Mouse (Mus musculus): ENCODE measurements at regions not wholly inside any gene's neighbourhood (a gene's known extent, or its start where the extent isn't known, plus 50 kb on each side); places are given as distances from the start of the nearest gene placed in this dataset.

DNA sequence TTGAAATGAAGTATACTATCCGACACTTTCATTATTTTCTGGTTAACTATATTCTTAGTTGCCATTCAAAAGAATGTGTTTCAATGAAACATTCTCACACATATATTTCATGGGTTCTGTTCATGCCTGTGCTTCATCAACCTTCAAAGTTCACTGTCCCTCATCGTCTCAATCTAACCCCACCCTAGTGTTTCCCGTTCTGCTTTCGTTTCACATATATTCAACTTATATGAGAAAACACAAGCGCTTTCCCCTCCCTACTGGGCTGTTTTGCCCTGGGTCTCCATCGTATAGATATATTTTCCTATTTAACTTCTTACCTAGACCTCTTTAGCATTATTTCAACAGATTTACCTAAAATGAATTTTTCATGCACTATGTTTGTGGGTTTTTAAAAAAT is 458.3 kb upstream of the Mef2c start:
- no peak overlapping the region for H3K4me2 ChIP-seq (replicated peaks)
- no peaks in the 10 kb centered on the region for H3K27me3 ChIP-seq (replicated peaks)
- no peaks in the 10 kb centered on the region for H3K9me3 ChIP-seq
- no peaks in the 10 kb centered on the region for H3K4me1 ChIP-seq
- no peak overlapping the region for H3K4me3 ChIP-seq
- 93% methylated on average over 6 of the region's 6 CpGs for WGBS
- H3K36me3 ChIP-seq: no peaks in the 10 kb centered on the region
- ATAC-seq (ENCODE audit: low FRiP score, low read depth): no peak
- H3K9ac ChIP-seq: no peak overlapping the region
- no peak overlapping the region for H3K27ac ChIP-seq

DNA sequence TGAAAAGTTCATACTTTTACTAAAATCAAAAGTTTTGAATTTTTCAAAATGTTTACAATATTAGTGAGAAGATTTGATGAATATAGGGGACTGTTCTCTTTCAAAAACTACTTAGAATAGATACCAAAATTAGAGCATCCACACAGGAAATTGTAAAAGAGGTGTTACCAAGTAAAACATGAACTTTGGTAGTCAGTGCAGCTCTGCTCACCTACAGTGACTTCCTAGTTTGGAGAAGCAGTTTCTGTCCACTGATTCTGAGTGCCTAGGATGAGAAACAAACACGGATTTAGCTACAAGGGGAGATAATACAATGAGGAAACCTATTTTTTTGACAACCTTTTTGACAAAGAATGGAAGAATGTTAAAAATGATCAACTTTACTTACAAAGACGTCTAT is 457.9 kb upstream of the Mef2c start:
- no peaks in the 10 kb centered on the region for H3K9me3 ChIP-seq
- H3K27ac ChIP-seq: no peak overlapping the region
- no peak overlapping the region for H3K4me2 ChIP-seq (replicated peaks)
- 76% methylated on average over 2 of the region's 2 CpGs for WGBS
- H3K27me3 ChIP-seq (replicated peaks): no peaks in the 10 kb centered on the region
- H3K9ac ChIP-seq: no peak overlapping the region
- no peak overlapping the region for H3K4me3 ChIP-seq
- no peaks in the 10 kb centered on the region for H3K36me3 ChIP-seq
- ATAC-seq (ENCODE audit: low FRiP score, low read depth): no peak
- no peaks in the 10 kb centered on the region for H3K4me1 ChIP-seq

DNA sequence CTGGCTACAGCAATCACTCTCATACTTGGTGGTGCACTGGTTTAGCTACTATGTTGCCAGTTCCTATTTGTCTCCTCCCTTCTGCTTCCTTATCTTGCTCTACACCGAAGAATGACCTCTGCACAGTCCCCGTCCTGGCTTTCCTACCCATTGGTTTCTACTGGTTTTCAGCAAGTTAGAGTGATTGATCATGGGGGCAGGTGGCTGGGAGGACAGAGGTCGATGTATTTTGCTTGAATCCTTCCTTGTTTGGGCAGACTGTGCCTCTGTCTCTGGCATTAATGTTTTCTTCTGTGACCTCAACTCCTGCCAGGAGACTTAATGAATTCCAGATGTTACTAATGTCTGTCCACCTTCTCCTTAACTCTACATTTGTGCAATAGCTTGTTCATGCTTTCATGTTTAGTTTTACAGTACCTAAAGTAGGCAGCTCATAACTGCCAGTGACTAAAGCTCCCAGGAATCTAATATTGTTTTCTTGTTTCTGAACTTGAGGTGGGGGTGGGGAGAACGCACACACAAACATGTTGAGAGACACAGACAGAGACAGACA is 457.2 kb upstream of the Mef2c start:
- H3K36me3 ChIP-seq: no peaks in the 10 kb centered on the region
- no peak overlapping the region for H3K27ac ChIP-seq
- ATAC-seq (ENCODE audit: low FRiP score, low read depth): no peak
- no peaks in the 10 kb centered on the region for H3K27me3 ChIP-seq (replicated peaks)
- H3K4me3 ChIP-seq: no peak overlapping the region
- no peak overlapping the region for H3K4me2 ChIP-seq (replicated peaks)
- H3K9ac ChIP-seq: no peak overlapping the region
- no peaks in the 10 kb centered on the region for H3K9me3 ChIP-seq
- 67% methylated on average over 4 of the region's 4 CpGs for WGBS
- H3K4me1 ChIP-seq: no peaks in the 10 kb centered on the region

DNA sequence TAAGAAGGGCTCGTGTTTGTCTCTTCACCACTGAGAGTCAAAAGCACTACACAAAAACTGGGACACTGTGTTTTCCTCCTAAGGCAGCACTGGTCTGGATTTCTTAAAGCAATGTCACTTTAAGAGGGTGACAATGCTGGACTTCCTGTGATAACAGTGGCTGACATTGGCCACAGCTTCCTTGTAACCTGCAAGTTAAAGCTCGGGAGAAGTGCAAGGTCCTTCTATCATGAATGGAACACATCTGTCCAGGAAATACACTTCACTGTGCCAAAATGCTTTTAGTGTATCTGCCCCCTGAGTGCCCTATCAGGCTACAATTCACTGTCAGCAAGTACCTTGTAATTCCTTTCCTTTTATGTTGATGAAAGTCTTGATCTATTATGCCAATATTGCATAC is 448.0 kb upstream of the Mef2c start:
- Histone ChIP-seq H3K27me3 (replicated peaks) (no peaks in the 10 kb centered on the region), H3K4me1 (no peaks in the 10 kb centered on the region), H3K27ac (no peak overlapping the region), H3K4me3 (no peak overlapping the region), H3K4me2 (replicated peaks) (no peak overlapping the region), H3K36me3 (no peaks in the 10 kb centered on the region), H3K9me3 (no peaks in the 10 kb centered on the region), H3K9ac (no peak overlapping the region)
- ATAC-seq (ENCODE audit: low FRiP score, low read depth): no peak
- 61% methylated on average over 2 of the region's 2 CpGs for WGBS

DNA sequence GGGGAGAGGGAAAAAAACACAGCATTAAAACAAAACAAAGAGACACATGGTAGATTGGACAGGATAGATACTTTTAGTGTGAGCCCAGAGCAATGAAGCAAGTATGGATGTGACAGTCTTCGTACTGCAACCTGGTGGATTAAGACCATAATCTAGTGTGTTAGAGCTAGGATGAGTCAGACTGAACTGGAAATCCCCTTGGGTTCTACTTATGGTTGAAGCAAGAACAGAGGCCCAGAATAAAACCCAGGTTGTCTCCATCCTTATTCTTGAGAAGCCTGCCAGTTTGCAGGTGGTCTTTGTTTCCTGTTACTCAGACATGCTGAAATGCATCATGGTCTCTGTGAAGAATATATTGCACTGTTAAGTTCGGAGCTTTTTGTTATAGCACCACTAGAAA is 447.4 kb upstream of the Mef2c start:
- H3K4me3 ChIP-seq: no peak overlapping the region
- ATAC-seq (ENCODE audit: low FRiP score, low read depth): no peak
- WGBS: 81% methylated on average over 2 of the region's 2 CpGs
- no peaks in the 10 kb centered on the region for H3K9me3 ChIP-seq
- H3K9ac ChIP-seq: no peak overlapping the region
- no peak overlapping the region for H3K27ac ChIP-seq
- no peak overlapping the region for H3K4me2 ChIP-seq (replicated peaks)
- no peaks in the 10 kb centered on the region for H3K4me1 ChIP-seq
- no peaks in the 10 kb centered on the region for H3K36me3 ChIP-seq
- H3K27me3 ChIP-seq (replicated peaks): no peaks in the 10 kb centered on the region

DNA sequence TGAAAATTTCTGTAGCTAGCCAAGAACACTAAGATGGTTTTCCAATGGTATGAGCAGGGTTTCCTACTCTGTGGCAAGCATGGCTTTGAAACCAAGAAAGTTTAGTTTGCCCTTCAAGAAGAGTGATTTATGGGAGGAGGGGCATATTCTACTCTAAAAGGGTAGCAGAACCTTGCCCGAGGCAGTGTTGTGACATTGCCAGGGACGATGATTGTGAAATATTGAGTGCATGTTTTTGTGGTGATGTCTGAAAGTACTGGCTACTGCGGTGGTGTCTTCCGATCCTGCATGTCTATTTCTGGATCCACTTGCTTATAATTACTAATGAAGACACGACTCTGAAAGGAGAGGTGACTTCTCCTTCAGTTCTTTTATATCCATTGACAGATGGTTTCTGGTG is 439.1 kb upstream of the Mef2c start:
- no peak overlapping the region for H3K4me2 ChIP-seq (replicated peaks)
- no peaks in the 10 kb centered on the region for H3K9me3 ChIP-seq
- no peak for ATAC-seq (ENCODE audit: low FRiP score, low read depth)
- H3K27me3 ChIP-seq (replicated peaks): no peaks in the 10 kb centered on the region
- WGBS: 74% methylated on average over 5 of the region's 5 CpGs
- H3K4me1 ChIP-seq: no peaks in the 10 kb centered on the region
- H3K9ac ChIP-seq: no peak overlapping the region
- H3K36me3 ChIP-seq: no peaks in the 10 kb centered on the region
- no peak overlapping the region for H3K27ac ChIP-seq
- no peak overlapping the region for H3K4me3 ChIP-seq

DNA sequence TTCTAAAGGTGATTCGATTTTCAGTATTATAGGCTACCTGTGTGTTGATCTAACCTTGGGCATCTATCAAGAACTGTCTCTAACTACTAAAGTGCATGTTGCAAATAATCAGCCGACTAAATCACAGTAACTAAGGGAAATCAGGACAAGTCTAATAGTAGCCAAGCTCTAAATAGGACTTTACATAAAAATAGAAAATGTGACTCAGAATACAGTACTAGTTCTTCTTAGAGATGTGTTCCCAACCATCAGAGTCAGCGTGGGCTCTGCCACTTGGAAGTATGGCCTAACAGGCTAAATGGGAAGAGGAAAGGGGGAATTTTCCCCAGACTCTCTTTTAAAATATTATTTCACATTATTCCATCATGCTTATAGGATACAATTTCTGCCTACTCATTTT is 438.6 kb upstream of the Mef2c start:
- no peaks in the 10 kb centered on the region for H3K27me3 ChIP-seq (replicated peaks)
- H3K9me3 ChIP-seq: no peaks in the 10 kb centered on the region
- H3K9ac ChIP-seq: no peak overlapping the region
- no peak overlapping the region for H3K4me2 ChIP-seq (replicated peaks)
- no peaks in the 10 kb centered on the region for H3K4me1 ChIP-seq
- H3K4me3 ChIP-seq: no peak overlapping the region
- no peaks in the 10 kb centered on the region for H3K36me3 ChIP-seq
- no peak for ATAC-seq (ENCODE audit: low FRiP score, low read depth)
- no peak overlapping the region for H3K27ac ChIP-seq
- WGBS: 88% methylated on average over 3 of the region's 3 CpGs

DNA sequence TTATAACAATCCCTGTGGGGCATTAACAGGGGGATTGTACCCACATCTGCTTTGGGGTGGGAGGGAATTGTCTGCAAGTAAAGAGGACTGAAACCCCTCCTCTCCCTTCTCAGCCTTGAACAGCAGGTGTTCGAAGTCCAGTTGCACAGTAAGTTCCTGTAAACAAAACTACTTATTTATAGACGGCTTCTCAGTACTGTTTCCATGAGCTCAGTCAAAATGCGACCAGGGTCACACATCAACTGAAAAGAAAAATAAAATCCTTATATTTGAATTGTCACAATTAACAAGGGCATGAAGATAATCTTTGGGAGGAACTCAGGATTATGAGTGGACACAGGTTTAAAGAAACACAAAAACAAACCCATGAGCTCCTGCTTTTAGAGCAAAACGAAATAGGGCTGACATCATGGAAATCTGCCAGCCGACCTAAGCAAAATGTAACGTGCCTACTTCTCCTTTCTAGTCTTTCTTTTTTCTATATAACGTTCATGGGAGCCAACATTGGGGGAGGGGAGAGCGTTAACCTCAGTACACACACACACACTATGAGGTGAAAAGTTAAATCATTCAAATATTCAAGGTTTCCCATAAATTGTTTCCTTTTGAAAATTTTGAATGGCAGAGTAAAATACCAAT is 437.6 kb upstream of the Mef2c start:
- H3K4me1 ChIP-seq: no peaks in the 10 kb centered on the region
- WGBS: 77% methylated on average over 8 of the region's 8 CpGs
- H3K4me2 ChIP-seq (replicated peaks): no peak overlapping the region
- H3K4me3 ChIP-seq: no peak overlapping the region
- H3K27ac ChIP-seq: no peak overlapping the region
- H3K9ac ChIP-seq: no peak overlapping the region
- no peak for ATAC-seq (ENCODE audit: low FRiP score, low read depth)
- no peaks in the 10 kb centered on the region for H3K36me3 ChIP-seq
- H3K9me3 ChIP-seq: no peaks in the 10 kb centered on the region
- H3K27me3 ChIP-seq (replicated peaks): no peaks in the 10 kb centered on the region

DNA sequence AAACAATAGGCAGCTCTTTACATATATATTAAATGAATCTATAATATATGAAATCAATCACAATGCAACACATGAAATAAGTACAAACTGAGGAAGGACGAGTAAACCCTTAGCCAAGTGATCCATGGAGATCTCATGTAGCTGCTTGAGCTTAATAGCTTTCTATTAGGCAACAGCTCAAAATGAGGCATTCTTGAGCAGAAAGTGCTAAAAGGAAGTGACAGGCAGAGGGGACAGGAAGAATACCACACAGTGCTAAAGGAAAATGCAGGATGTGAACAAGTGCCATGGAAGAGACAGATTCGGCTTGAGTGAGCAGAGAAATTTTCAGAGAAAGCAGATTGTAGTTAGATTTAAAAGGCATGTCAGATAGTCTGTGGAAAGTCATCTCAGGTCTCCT is 436.3 kb upstream of the Mef2c start:
- Histone ChIP-seq H3K4me3 (no peak overlapping the region), H3K9ac (no peak overlapping the region), H3K4me1 (no peaks in the 10 kb centered on the region), H3K27me3 (replicated peaks) (no peaks in the 10 kb centered on the region), H3K27ac (no peak overlapping the region), H3K36me3 (no peaks in the 10 kb centered on the region), H3K4me2 (replicated peaks) (no peak overlapping the region), H3K9me3 (no peaks in the 10 kb centered on the region)
- ATAC-seq (ENCODE audit: low FRiP score, low read depth): no peak
- WGBS: 82% methylated on average over 2 of the region's 2 CpGs

DNA sequence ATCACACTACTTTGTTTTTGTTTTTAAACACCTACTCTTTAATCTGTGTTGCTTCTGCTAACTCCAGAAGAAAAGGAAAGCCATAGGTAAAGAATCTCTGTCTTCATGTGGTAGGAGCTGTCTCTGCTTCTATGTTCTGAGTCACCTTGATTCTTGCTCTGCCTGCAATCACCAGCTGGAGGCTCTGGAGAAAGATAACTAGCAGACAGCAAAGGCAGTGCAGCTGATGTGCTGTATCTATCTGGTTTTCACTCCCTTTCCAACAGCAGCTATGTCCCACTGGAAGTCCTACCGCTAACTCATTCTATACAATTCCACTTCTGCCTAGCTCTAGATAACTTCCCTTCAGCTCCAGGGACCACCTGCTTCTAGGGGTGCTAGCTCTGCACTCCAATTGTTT is 435.2 kb upstream of the Mef2c start:
- WGBS: 80% methylated on average over 1 of the region's 1 CpGs
- H3K27ac ChIP-seq: no peak overlapping the region

DNA sequence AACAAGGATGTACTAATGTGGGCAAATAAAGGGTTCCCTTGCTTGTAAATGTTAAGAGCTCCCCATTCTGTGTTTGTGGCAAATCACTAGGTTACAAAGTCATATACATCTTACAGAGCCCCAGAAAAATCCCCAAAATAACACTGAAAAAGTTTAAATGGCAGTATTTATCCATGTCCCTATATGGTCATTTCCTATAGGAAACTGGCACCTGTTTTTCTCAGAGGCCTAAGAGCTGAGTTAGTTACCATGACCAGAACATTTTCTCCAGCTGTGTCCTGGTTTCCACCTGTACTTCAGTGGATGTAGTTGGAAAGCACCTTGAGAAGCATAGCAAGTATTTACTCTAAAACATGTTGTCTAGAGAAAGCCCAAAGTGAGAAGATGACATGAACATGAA is 434.5 kb upstream of the Mef2c start:
- H3K9me3 ChIP-seq: no peaks in the 10 kb centered on the region
- no peaks in the 10 kb centered on the region for H3K36me3 ChIP-seq
- no peak overlapping the region for H3K9ac ChIP-seq
- no peak for ATAC-seq (ENCODE audit: low FRiP score, low read depth)
- no peaks in the 10 kb centered on the region for H3K27me3 ChIP-seq (replicated peaks)
- H3K4me2 ChIP-seq (replicated peaks): no peak overlapping the region
- H3K4me3 ChIP-seq: no peak overlapping the region
- no peak overlapping the region for H3K27ac ChIP-seq
- no peaks in the 10 kb centered on the region for H3K4me1 ChIP-seq

More for the DNA sequence above, 435.2 kb upstream of the Mef2c start:
- no peaks in the 10 kb centered on the region for H3K9me3 ChIP-seq
- no peak overlapping the region for H3K4me3 ChIP-seq
- ATAC-seq (ENCODE audit: low FRiP score, low read depth): no peak
- H3K36me3 ChIP-seq: no peaks in the 10 kb centered on the region
- H3K4me2 ChIP-seq (replicated peaks): no peak overlapping the region
- no peaks in the 10 kb centered on the region for H3K27me3 ChIP-seq (replicated peaks)
- H3K4me1 ChIP-seq: no peaks in the 10 kb centered on the region
- H3K9ac ChIP-seq: no peak overlapping the region

DNA sequence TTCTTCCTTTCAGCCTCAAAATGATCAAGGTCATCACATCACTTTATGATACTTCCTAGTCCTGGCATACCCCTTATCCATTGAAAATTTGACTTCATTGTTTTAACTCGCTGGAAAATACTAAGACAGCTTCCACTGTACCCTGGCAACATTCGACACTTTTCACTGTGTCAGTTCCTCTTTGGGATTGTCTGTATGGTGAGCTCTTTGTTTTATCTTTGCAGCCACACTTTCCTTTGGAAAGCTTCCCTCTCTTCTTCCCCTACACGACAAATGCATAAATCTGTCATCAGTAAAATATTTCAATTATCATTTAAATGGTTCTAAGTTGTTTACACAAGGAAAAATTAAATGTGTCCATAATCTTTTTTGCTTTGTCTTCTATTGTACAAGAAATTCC is 431.8 kb upstream of the Mef2c start:
- Histone ChIP-seq H3K9me3 (no peaks in the 10 kb centered on the region), H3K9ac (no peak overlapping the region), H3K4me3 (no peak overlapping the region), H3K27ac (no peak overlapping the region), H3K36me3 (no peaks in the 10 kb centered on the region), H3K27me3 (replicated peaks) (no peaks in the 10 kb centered on the region), H3K4me2 (replicated peaks) (no peak overlapping the region), H3K4me1 (no peaks in the 10 kb centered on the region)
- ATAC-seq (ENCODE audit: low FRiP score, low read depth): no peak
- 66% methylated on average over 3 of the region's 3 CpGs for WGBS

DNA sequence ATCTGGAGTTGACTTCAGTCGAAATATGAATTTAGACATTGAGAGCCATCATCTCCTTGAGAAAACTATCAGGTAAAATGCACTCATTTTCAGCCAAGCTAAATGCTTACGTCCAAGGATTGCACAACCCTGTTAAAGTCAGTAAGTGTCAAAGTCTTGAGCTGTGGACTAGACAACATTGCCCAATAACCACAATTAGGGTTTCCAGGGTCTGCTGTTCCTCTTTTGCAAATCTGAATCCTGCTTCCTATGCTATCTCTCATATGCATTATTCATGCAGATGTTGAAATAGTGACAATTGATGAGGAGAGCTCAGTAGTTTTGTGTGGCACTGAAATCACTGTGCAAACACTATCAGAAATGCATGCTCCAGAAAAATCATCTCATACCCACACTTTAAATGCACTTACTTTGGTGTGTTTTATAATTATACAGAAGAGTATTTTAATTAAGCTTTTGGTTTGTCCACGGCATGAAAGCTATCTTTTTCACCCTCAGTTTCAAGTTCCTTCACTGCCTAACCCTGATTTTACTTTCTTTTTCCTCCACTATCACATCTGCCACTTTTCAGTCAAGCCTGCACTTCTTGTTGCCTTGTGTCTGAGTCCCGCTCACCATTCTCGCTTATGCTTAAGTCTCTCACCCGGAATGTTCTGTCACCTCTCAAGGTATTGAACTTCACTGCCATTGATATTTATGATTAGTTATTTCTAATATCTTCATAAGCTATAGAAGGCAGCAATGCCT is 429.4 kb upstream of the Mef2c start:
- Histone ChIP-seq H3K4me3 (no peak overlapping the region), H3K36me3 (no peaks in the 10 kb centered on the region), H3K27ac (no peak overlapping the region), H3K9me3 (no peaks in the 10 kb centered on the region), H3K27me3 (replicated peaks) (no peaks in the 10 kb centered on the region), H3K4me1 (no peaks in the 10 kb centered on the region), H3K9ac (no peak overlapping the region), H3K4me2 (replicated peaks) (no peak overlapping the region)
- 91% methylated on average over 6 of the region's 6 CpGs for WGBS
- no peak for ATAC-seq (ENCODE audit: low FRiP score, low read depth)
